Mouse (Mus musculus) brain, embryonic 14.5 days (tissue): ENCODE measurements around the gene Dnase1l2. TPM values are rescaled to one million over a fixed set of nuclear protein-coding genes. Genes with fewer than 3 reads are reported as not detected.

ENCODE experiments used
- DNase-seq: peaks from one replicate; pipeline ENCODE4 v3.0.0-alpha.2; 2011; ENCODE audit warnings: low read depth
- CTCF ChIP-seq: fragments of 200-500 bp; IDR thresholded peaks from 2 replicates; pipeline ENCODE4 v1.5.1; 2012; ENCODE audit warnings: inconsistent platforms, mild to moderate bottlenecking, moderate library complexity, borderline replicate concordance; ENCODE audit not compliant: insufficient read depth, insufficient read length; ENCODE audit errors: extremely low read depth
- POLR2A ChIP-seq: fragments of 200-500 bp; IDR thresholded peaks from 2 replicates; pipeline ENCODE4 v1.6.1; 2012; ENCODE audit warnings: mild to moderate bottlenecking, inconsistent platforms, borderline replicate concordance; ENCODE audit not compliant: poor library complexity, insufficient read depth, insufficient read length, severe bottlenecking; ENCODE audit errors: extremely low read depth
- polyA plus RNA-seq: library from polyadenylated mRNA; depleted of rRNA; stranded (reverse); fragments of >200 nt; gene quantifications from 2 replicates; pipeline ENCODE4 v1.2.3, GENCODE M21; 2012

Dnase1l2 gene
- polyA plus RNA-seq, 1 experiment: 27.1 TPM

- TF ChIP-seq POLR2A: peak; percentile 51; the same call in 1 of the 2 replicates
- peak; percentile 91 for TF ChIP-seq CTCF
- DNase-seq: peak; percentile 98
Measured at GRCm38 (mm10) chr17:24478663-24479380, 35.9 kb upstream of the Dnase1l2 start, which contains the start of gene Mlst8. Gene Mlst8, minus strand, starts transcription at chr17:24479078.

- no peak for TF ChIP-seq POLR2A
- no peak for TF ChIP-seq CTCF
- no peak for DNase-seq
Measured at GRCm38 (mm10) chr17:24477985-24478600, 35.2 kb upstream of the Dnase1l2 start.

DNA sequence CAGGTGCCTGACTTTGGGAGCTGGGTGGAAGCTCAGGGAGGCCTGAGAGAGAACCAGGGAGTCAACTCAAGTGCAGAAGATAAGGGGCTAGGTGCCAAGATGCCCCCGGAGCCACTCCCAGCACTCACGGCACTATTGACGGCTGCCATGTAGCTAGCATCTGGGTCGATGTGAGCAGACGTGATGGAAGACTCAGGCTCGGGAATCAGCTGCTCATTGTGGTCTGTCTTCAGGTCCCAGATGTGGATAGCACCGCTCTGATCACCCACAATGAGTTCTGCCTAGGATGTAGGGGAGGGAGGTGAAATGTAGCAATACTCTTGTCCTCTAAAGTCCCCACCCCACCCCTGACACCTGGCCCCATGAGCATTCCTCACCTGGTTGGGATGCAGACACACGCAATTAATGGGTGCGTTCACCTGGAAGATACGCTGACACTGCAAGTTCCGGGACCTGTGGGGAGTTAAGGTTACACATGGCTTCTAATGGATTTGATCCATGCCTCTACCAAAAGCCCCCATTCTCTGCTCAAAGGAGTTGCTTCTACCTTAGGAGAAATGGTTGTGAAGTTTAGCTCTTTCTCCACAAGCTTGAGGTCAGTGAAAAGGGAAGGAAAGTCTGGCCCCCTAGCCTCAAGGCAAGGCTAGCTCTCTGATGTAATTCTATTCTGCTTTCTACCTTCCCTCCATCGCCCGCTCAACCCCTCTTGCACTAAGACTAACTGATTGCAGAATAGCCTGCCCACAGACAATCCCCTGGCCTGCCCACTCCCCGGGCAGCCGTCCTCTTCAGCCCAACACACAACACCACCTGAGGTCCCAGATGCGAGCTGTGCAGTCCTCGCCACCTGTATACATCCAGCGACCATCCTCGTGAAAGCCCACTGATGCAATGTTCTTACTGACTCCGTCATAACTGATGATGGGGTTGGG, 34.4 kb upstream of the Dnase1l2 start:
- DNase-seq: no peak
- TF ChIP-seq CTCF (no peak), POLR2A (no peak)

DNA sequence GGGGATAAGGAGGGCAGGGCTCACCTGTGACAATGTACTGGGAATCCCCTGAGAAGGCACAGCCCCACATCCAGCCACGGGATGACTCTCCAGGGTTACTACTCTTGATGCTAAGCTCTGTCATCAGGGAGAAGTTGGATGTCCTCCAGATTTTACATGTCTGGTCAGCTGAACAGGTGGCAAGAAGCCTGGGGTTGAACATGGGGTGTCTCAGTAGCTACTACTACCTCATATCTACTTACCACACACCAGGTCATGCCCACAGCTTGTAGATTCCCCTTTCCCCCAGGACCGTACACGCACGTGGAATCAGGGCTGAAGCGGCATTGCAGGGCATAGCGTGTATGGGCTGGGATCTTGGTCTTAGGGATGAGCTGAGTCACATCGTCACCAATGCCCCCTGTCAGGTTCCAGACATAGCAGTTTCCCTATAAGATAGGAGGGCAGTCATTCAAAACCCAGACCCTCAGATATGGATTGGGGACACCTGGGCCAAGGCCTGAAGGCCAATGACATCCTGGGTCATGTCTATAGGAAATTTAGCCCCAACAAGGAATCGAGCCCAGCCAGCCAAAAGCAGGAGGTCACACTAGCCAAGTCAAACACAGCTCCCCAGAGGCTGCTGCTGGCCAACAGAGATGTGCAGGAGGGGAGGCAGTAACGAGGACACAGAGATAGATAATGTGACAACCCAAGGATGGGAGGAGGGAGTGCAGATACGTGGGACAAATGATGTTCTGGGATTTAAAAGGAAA, 33.3 kb upstream of the Dnase1l2 start:
- TF ChIP-seq POLR2A (no peak), CTCF (no peak)
- DNase-seq: no peak

GRCm38 (mm10) chr17:24475586-24475985, 32.7 kb upstream of the Dnase1l2 start:
- TF ChIP-seq CTCF (no peak), POLR2A (no peak)
- no peak for DNase-seq

DNA sequence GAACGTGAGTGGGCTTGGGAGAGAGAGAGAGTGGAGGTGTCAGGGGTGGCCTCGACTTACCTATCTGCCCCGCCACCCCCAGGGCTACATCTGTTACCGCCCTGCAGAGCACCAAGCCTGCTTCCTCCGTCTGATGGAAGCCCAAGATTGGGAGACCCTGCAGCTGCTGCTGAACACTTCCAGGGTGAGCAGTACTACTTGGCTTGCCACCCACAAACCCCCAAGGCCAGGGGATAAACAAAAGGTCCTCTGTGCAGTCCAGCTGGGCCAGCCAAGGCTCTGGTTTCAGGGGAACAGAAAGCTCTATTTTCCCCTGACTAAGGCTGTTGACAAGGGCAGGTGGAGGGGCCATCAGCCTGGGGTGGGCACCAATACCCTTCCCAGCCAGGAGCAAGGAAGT, 31.7 kb upstream of the Dnase1l2 start:
- TF ChIP-seq POLR2A (no peak), CTCF (no peak)
- DNase-seq: no peak

- DNase-seq: no peak
- TF ChIP-seq POLR2A (no peak), CTCF (no peak)
Measured at GRCm38 (mm10) chr17:24473612-24474275, 30.8 kb upstream of the Dnase1l2 start, which contains the start of gene Bricd5. Gene Bricd5, plus strand, starts transcription at chr17:24473884.

GRCm38 (mm10) chr17:24472512-24472911, 29.6 kb upstream of the Dnase1l2 start:
- no peak for DNase-seq
- no peak for TF ChIP-seq CTCF
- no peak for TF ChIP-seq POLR2A

GRCm38 (mm10) chr17:24470701-24471527, 28.0 kb upstream of the Dnase1l2 start:
- peak; percentile 30 for DNase-seq
- TF ChIP-seq POLR2A (no peak), CTCF (no peak)
